Mouse (Mus musculus): ENCODE results near the gene Eif4e. TPM values are rescaled to one million over a fixed set of nuclear protein-coding genes. Genes with fewer than 3 reads are reported as not detected.
A peak's percentile ranks its signal among the peaks of the same experiment; 100 is the strongest.
"Not testable (repeated sequence)": the region's sequence is repeated elsewhere in the genome, so short reads cannot be mapped to it uniquely, and the experiment has no call there.

The Eif4e gene
- polyA plus RNA-seq, 1 experiment from 2014 or later: 311 TPM

DNA sequence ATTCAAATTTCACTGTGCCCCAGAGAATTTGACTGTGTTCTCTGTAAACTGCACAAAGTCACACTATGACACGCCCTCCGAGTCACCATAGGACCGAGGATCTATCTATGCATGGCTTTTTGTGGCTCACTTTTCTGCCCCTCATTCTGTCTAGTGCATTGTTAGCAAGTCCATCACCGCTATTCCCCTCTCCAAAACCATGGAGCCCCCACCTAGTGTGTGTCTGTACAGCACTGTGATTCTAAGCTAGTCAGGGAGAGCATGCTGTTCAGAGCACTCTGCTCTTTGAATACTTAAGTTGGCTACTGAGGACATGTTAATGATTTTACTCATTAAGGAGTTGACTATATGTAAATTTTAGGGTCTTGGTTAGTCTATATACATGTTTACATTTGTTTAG, 18.1 kb downstream of the Eif4e start:
- Histone ChIP-seq H3K9me3 (replicated peaks) (no peaks in the 10 kb centered on the region), H3K27me3 (no peaks in the 10 kb centered on the region), H3K36me3 (0 out of 2 replicates have a peak, but pooled peaks cover 2% of the 10 kb centered on the region), H3K4me2 (replicated peaks) (no peak overlapping the region), H3K4me1 (peaks cover 10% of the 10 kb centered on the region), H3K9ac (no peak overlapping the region), H3K4me3 (replicated peaks) (no peak overlapping the region), H3K27ac (replicated peaks) (no peak overlapping the region)
- ATAC-seq (ENCODE audit: insufficient number of reproducible peaks, low FRiP score, low TSS enrichment, low read depth): no peak
- 75% methylated on average over 4 of the region's 4 CpGs for WGBS

DNA sequence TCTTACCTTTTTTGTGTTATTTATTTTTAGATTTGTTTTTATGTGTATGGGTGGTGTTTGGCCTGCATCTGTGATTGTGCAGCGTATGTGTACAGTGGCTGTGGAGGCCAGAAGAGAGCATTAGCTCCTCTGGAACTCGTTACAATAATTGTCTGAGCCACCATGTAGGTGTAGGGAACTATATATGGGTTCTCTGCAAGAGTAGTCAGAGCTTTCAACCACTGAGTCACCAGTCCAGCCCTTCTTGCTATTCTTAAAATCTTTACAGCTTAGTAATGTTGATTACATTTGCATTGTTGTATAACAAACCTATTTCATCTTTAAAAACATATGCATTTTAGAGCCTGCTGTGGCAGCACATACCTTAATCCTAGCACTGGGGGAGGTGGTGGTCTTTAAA, 20.7 kb downstream of the Eif4e start:
- no peak for ATAC-seq (ENCODE audit: insufficient number of reproducible peaks, low FRiP score, low TSS enrichment, low read depth)
- WGBS: 77% methylated on average over 2 of the region's 2 CpGs
- H3K27ac ChIP-seq (replicated peaks): no peak overlapping the region
- H3K4me3 ChIP-seq (replicated peaks): no peak overlapping the region
- H3K4me1 ChIP-seq: peaks cover under 1% of the 10 kb centered on the region; the same call in 1 of the 2 replicates
- H3K4me2 ChIP-seq (replicated peaks): no peak overlapping the region
- H3K27me3 ChIP-seq: no peaks in the 10 kb centered on the region
- H3K9ac ChIP-seq: no peak overlapping the region
- H3K36me3 ChIP-seq: peaks cover 23% of the 10 kb centered on the region
- H3K9me3 ChIP-seq (replicated peaks): no peaks in the 10 kb centered on the region

DNA sequence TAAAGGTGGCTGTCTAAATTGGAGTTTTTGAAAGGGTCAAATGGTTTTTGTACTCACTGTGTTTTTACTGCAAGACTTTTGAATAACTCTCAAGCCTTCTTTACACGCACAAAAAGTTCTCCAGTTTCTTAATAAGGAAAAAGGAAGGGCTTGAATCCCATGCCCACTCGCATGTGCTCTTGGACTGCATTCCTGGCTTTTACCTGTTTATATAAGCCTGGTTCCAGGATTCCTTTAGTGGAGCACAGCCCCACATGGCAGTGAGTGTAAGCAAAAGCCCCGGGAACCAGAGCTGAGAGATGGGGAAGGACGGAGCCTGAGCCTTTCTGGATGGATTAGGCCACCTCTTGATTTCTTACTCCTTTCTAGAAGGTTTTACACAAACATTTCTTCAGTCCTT, 23.1 kb downstream of the Eif4e start:
- Histone ChIP-seq H3K4me3 (replicated peaks) (no peak overlapping the region), H3K4me2 (replicated peaks) (no peak overlapping the region), H3K27me3 (no peaks in the 10 kb centered on the region), H3K4me1 (no peaks in the 10 kb centered on the region), H3K36me3 (peaks cover 29% of the 10 kb centered on the region), H3K9me3 (replicated peaks) (no peaks in the 10 kb centered on the region), H3K9ac (no peak overlapping the region), H3K27ac (replicated peaks) (no peak overlapping the region)
- no peak for ATAC-seq (ENCODE audit: insufficient number of reproducible peaks, low FRiP score, low TSS enrichment, low read depth)
- WGBS: 76% methylated on average over 4 of the region's 4 CpGs

DNA sequence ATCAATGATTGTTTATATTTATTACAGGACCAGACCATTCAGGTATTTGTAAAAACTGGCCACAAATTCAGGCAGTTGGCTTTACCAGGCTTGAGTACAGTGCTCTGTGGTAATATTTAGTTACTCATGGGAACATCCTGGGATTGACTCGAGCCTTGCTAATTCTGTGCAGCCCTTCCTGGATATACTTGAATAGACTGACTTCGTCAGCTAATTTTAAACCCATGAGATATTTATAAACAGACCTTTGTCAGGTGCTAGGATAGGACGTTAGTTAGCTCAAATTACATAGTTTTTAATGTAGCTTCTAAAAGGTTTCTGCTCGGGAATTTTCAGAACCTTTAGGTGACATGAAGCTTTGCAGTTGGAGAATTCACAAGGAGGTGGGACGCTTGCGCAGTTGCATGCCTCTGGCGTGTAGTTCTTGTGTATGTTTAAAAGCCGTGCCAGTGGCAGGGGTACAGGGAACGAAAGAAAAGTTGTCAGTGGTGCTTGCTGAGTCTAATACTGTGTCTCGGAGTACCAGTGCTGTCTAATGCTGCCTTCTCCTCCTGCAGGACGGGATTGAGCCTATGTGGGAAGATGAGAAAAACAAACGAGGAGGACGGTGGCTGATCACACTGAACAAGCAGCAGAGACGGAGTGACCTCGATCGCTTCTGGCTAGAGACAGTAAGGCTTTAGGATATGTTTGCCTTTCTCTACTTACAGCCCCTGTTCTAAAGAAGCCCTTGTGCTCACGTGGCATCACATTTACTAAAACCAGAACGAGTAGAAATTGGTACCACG, 24.6 kb downstream of the Eif4e start:
- Histone ChIP-seq H3K4me2 (replicated peaks) (no peak overlapping the region), H3K4me1 (no peaks in the 10 kb centered on the region), H3K27me3 (no peaks in the 10 kb centered on the region), H3K36me3 (peaks cover 29% of the 10 kb centered on the region), H3K9ac (no peak overlapping the region), H3K4me3 (replicated peaks) (no peak overlapping the region), H3K27ac (replicated peaks) (no peak overlapping the region), H3K9me3 (replicated peaks) (no peaks in the 10 kb centered on the region)
- ATAC-seq (ENCODE audit: insufficient number of reproducible peaks, low FRiP score, low TSS enrichment, low read depth): no peak
- WGBS: 85% methylated on average over 19 of the region's 19 CpGs

DNA sequence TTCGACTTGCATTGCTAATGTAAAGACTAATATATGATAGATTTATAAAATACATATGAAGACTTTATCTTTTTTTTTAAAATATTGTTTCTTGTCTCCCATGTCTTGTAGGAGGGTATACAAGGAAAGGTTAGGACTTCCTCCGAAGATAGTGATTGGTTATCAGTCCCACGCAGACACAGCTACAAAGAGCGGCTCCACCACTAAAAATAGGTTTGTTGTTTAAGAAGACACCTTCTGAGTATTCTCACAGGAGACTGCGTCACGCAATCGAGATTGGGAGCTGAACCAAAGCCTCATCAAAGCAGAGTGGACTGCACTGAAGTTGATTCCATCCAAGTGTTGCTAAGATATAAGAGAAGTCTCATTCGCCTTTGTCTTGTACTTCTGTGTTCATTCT, 29.3 kb downstream of the Eif4e start:
- not testable (repeated sequence) for H3K4me2 ChIP-seq (replicated peaks); H3K27ac ChIP-seq (replicated peaks); H3K9me3 ChIP-seq (replicated peaks); H3K9ac ChIP-seq; H3K4me1 ChIP-seq; ATAC-seq (ENCODE audit: insufficient number of reproducible peaks, low FRiP score, low TSS enrichment, low read depth); H3K4me3 ChIP-seq (replicated peaks); H3K27me3 ChIP-seq
- WGBS: 93% methylated on average over 8 of the region's 8 CpGs
- peaks cover 49% of the 10 kb centered on the region for H3K36me3 ChIP-seq

DNA sequence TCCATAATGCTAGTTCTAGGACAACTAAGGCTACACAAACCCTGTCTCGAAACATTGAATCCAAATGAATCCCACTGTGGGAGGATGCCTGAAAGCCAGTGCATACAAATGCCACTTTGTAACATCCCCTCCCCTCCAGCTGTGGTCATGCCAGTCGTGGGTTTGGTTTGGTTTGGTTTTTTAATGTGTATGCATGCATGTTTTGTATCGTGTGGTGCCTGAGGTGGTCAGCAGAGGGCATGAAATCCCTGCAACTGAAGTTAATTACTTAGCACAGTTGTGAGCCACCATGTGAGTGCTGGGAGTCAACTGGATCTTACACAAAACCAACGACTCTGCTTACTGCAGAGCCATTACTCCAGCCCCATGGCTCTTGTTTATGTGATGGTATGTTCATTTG, 32.5 kb downstream of the Eif4e start:
- no peak overlapping the region for H3K27ac ChIP-seq (replicated peaks)
- no peak overlapping the region for H3K4me2 ChIP-seq (replicated peaks)
- 54% methylated on average over 4 of the region's 4 CpGs for WGBS
- peak; percentile 29; the same call in 1 of the 2 replicates for ATAC-seq (ENCODE audit: insufficient number of reproducible peaks, low FRiP score, low TSS enrichment, low read depth)
- H3K9me3 ChIP-seq (replicated peaks): no peaks in the 10 kb centered on the region
- H3K27me3 ChIP-seq: no peaks in the 10 kb centered on the region
- peaks cover 31% of the 10 kb centered on the region for H3K36me3 ChIP-seq
- H3K9ac ChIP-seq: no peak overlapping the region
- no peaks in the 10 kb centered on the region for H3K4me1 ChIP-seq
- H3K4me3 ChIP-seq (replicated peaks): no peak overlapping the region

DNA sequence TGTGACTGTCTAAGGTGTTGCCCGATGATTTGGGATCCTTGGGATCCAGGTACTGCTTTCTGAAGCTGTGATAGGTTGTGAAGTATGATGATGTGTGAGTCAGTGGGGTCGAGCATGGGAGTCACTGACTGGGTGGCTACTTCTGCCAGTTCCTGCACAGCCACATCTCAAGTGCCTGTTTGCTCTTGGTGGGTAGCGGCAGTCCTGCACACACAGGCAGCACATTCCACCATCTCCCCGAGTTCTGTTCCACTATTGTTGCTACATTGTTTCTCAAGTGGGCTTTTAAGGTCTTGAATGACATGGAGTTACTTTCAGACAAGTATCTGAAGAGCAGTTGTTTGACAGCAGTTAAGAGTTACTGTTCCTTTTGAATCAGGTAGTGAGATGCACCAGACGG, 34.3 kb downstream of the Eif4e start:
- H3K27ac ChIP-seq (replicated peaks): no peak overlapping the region
- no peak overlapping the region for H3K4me3 ChIP-seq (replicated peaks)
- H3K27me3 ChIP-seq: no peaks in the 10 kb centered on the region
- no peak overlapping the region for H3K9ac ChIP-seq
- peaks cover 29% of the 10 kb centered on the region for H3K36me3 ChIP-seq
- 77% methylated on average over 5 of the region's 5 CpGs for WGBS
- H3K4me1 ChIP-seq: no peaks in the 10 kb centered on the region
- no peak for ATAC-seq (ENCODE audit: insufficient number of reproducible peaks, low FRiP score, low TSS enrichment, low read depth)
- no peak overlapping the region for H3K4me2 ChIP-seq (replicated peaks)
- no peaks in the 10 kb centered on the region for H3K9me3 ChIP-seq (replicated peaks)

DNA sequence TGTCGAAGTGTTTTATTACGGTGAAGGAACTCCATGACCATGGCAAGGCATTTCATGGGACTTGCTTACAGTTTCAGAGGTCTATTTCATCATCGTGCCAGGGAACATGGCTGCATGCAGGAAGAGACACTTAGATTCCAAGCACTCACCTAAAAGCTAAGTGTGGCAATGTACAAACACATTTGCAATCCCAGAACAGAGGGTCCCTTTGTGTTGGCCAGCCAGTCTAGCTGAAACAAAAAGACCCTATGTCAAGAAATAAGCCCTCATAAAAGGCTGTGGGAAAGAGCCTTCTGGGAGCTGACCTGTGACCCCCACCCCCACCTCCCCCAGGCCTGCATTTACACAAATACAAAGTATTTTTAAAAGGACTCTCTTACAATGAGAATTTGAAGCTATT, 34.9 kb downstream of the Eif4e start:
- H3K27ac ChIP-seq (replicated peaks): no peak overlapping the region
- 75% methylated on average over 3 of the region's 3 CpGs for WGBS
- H3K4me1 ChIP-seq: no peaks in the 10 kb centered on the region
- H3K4me2 ChIP-seq (replicated peaks): no peak overlapping the region
- no peaks in the 10 kb centered on the region for H3K9me3 ChIP-seq (replicated peaks)
- no peaks in the 10 kb centered on the region for H3K27me3 ChIP-seq
- no peak for ATAC-seq (ENCODE audit: insufficient number of reproducible peaks, low FRiP score, low TSS enrichment, low read depth)
- H3K4me3 ChIP-seq (replicated peaks): no peak overlapping the region
- H3K36me3 ChIP-seq: peaks cover 29% of the 10 kb centered on the region
- H3K9ac ChIP-seq: no peak overlapping the region

DNA sequence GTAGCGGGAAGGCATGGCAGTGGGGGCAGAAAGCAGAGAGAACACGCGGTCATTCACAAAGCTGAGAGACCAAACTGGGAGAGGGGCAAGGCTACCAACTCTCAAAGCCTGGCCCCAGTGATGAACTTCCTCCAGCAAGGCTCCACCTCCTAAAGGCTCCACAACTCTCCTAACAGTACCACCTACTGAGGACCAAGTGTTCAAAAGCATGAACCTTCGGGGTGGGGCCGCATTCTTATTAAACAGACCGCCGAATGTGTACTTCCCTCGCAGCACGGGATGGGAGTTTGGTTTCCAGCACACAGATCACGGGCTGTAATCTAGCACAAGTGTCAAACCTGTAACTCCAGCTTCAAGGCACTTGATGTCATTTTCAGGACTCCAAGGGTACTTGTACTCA, 52.9 kb downstream of the Eif4e start:
- H3K27me3 ChIP-seq: no peaks in the 10 kb centered on the region
- H3K9me3 ChIP-seq (replicated peaks): no peaks in the 10 kb centered on the region
- 91% methylated on average over 10 of the region's 10 CpGs for WGBS
- H3K27ac ChIP-seq (replicated peaks): no peak overlapping the region
- H3K4me3 ChIP-seq (replicated peaks): no peak overlapping the region
- H3K36me3 ChIP-seq: no peaks in the 10 kb centered on the region
- no peak overlapping the region for H3K9ac ChIP-seq
- ATAC-seq (ENCODE audit: insufficient number of reproducible peaks, low FRiP score, low TSS enrichment, low read depth): no peak
- no peak overlapping the region for H3K4me2 ChIP-seq (replicated peaks)
- no peaks in the 10 kb centered on the region for H3K4me1 ChIP-seq

DNA sequence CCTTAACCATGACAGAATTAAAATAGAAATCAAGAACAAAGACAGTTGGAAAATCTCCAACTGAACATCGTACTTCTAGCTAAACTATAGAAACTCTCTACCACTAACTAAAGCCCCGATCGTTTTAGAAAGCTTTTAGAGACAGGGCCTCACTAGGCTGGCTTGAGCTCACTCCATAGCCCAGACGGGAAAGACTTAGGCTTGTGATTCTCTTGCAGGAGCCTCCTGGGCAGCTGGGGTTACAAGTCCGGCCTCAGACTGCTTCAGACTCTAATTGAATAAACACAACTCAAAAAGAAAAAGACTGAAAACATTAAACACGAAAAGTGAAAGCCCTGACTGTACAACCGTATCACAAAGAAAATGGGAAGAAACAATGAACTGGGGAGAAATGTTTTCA, 60.2 kb downstream of the Eif4e start:
- no peak overlapping the region for H3K4me3 ChIP-seq (replicated peaks)
- no peak overlapping the region for H3K27ac ChIP-seq (replicated peaks)
- H3K4me2 ChIP-seq (replicated peaks): no peak overlapping the region
- H3K9me3 ChIP-seq (replicated peaks): no peaks in the 10 kb centered on the region
- WGBS: 54% methylated on average over 7 of the region's 7 CpGs
- H3K27me3 ChIP-seq: no peaks in the 10 kb centered on the region
- no peak for ATAC-seq (ENCODE audit: insufficient number of reproducible peaks, low FRiP score, low TSS enrichment, low read depth)
- no peaks in the 10 kb centered on the region for H3K36me3 ChIP-seq
- H3K9ac ChIP-seq: no peak overlapping the region
- no peaks in the 10 kb centered on the region for H3K4me1 ChIP-seq

DNA sequence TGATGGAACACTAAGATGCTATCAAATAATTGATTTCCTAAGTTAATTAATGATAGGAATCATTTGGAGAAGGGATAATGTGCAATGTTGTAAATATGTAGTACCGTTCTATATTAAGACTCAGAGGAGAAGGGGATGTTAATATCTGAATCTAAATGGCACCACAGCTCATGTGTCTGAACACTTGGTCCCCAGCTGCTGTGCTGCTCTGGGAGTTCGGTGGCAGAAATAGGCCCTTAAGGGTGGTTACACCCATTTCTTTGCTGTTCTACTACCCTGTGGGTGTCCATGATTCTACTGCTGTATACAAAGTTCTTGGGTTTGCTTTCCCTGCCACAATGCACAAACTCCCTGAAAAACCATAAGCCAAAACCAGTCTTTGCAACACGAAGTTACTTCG, 61.2 kb downstream of the Eif4e start:
- ATAC-seq (ENCODE audit: insufficient number of reproducible peaks, low FRiP score, low TSS enrichment, low read depth): no peak
- H3K4me2 ChIP-seq (replicated peaks): no peak overlapping the region
- H3K4me1 ChIP-seq: no peaks in the 10 kb centered on the region
- 88% methylated on average over 4 of the region's 4 CpGs for WGBS
- no peaks in the 10 kb centered on the region for H3K9me3 ChIP-seq (replicated peaks)
- no peaks in the 10 kb centered on the region for H3K36me3 ChIP-seq
- no peak overlapping the region for H3K4me3 ChIP-seq (replicated peaks)
- H3K9ac ChIP-seq: no peak overlapping the region
- no peaks in the 10 kb centered on the region for H3K27me3 ChIP-seq
- H3K27ac ChIP-seq (replicated peaks): no peak overlapping the region

DNA sequence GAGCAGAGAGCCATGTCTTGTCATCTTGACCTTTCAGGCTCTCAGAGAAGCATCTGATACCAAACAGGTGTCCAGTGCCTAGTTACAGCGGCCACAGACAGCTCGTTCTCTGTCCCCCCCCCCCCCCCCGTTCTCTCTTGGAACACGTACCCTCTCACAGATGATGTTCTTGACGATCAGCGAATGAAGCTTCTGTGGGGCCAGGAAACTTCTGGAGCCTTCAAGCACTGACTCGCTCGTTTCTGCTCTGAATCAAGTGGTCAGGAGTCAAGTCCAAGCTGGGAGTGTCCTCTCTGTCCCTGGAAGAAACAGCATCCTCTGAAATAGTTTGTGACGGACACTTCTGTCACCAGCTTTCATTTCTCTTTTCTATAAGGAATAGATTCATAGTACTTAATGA, 62.0 kb downstream of the Eif4e start:
- H3K4me2 ChIP-seq (replicated peaks): no peak overlapping the region
- no peak for ATAC-seq (ENCODE audit: insufficient number of reproducible peaks, low FRiP score, low TSS enrichment, low read depth)
- no peaks in the 10 kb centered on the region for H3K9me3 ChIP-seq (replicated peaks)
- no peak overlapping the region for H3K27ac ChIP-seq (replicated peaks)
- no peak overlapping the region for H3K4me3 ChIP-seq (replicated peaks)
- no peak overlapping the region for H3K9ac ChIP-seq
- no peaks in the 10 kb centered on the region for H3K36me3 ChIP-seq
- no peaks in the 10 kb centered on the region for H3K27me3 ChIP-seq
- WGBS: 74% methylated on average over 9 of the region's 9 CpGs
- H3K4me1 ChIP-seq: no peaks in the 10 kb centered on the region

Measured in embryonic facial prominence, embryonic 15.5 days (tissue).